Mouse (Mus musculus) naive thymus-derived CD4-positive, alpha-beta T cell, adult 2 months (primary cell): ENCODE data around the gene Dnlz.

Experiments
- DNase-seq: peaks from one replicate; pipeline ENCODE4 v3.0.0-alpha.2; 2011; ENCODE audit warnings: low read depth

Dnlz gene

DNA sequence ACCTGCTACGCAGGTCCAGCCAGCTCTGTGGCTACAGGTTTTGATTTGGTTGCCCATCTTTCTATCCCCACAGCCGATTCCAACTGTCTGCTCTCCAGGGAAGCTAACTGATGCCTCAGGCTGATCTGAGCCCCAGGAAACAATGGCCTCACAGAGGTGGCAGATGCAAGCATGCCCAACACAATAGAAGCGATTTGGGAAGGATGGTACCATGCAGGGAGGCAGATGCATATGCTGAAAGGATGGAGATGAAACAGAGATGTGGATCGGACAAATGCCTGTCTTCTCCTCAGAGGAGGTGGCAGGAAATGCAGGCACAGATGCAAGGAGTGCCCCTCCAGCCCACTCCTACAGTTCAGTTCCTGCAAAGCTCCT lies 53.1 kb downstream of the Dnlz start:
- DNase-seq, result no peak

DNA sequence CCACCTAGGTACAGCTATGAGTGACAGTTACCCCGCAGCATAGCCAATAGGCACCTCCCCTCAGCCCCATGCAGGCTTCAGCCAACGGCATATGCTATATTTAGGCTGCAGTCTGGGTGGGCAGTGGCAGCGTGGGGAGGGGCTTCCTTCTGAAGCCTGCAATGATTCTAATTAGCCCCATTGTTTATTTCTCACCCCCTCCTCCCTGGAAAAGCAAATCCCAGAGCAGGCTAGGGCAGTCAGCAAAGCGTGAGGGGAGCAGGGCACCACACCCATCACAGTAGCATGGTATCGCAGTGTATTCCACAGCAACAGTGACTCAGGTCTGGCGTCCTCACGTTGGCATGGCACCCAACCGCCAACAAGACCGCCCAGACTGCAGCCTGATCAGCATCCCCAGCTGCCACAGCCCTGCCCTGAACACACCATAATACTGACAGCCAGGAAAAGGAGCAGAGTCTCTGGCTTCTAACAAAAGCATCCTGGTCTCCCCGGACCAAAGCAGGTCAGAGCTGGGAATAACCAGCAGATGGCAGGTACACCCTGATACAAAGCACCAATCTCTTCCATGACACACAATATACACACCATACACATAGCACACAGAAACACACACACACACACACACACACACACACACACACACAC lies 53.6 kb downstream of the Dnlz start:
- DNase-seq, result no peak
